Mouse (Mus musculus) kidney, adult 2 months (tissue): ENCODE data around the gene Edf1. TPM values are rescaled to one million over a fixed set of nuclear protein-coding genes. Genes with fewer than 3 reads are reported as not detected.

Experiments
- DNase-seq: peaks from one replicate; pipeline ENCODE4 v3.0.0; 2021
- H3K27ac ChIP-seq: fragments of 200-500 bp; 2 replicates; pipeline ENCODE4 v1.5.1; 2012; ENCODE audit warnings: low read depth, low read length, control low read depth, inconsistent platforms; ENCODE audit not compliant: insufficient read depth
- H3K27me3 ChIP-seq: fragments of 200-500 bp; replicated peaks from 2 replicates; pipeline ENCODE4 v1.6.1; 2012; ENCODE audit warnings: mild to moderate bottlenecking, moderate library complexity, low read length, inconsistent platforms; ENCODE audit not compliant: control insufficient read depth, insufficient read depth
- H3K36me3 ChIP-seq: fragments of 200-500 bp; 2 replicates; pipeline ENCODE4 v1.6.1; 2012; ENCODE audit warnings: mild to moderate bottlenecking, moderate library complexity, low read length, inconsistent platforms; ENCODE audit not compliant: control insufficient read depth, insufficient read depth
- H3K4me1 ChIP-seq: fragments of 200-500 bp; 2 replicates; pipeline ENCODE4 v1.6.1; 2011; ENCODE audit warnings: low read length; ENCODE audit not compliant: control insufficient read depth, insufficient read depth
- H3K4me3 ChIP-seq: fragments of 200-500 bp; 2 replicates; pipeline ENCODE4 v1.5.1; 2011; ENCODE audit warnings: mild to moderate bottlenecking, low read depth, low read length, control low read depth; ENCODE audit not compliant: insufficient read depth
- CTCF ChIP-seq: fragments of 200-500 bp; conservative IDR thresholded peaks from 2 replicates; pipeline ENCODE4 v1.5.1; 2011; ENCODE audit warnings: low read depth, mild to moderate bottlenecking, control low read depth, low read length, moderate library complexity, mixed read lengths; ENCODE audit not compliant: insufficient read depth, insufficient read length
- POLR2A ChIP-seq: fragments of 200-500 bp; IDR thresholded peaks from one replicate; pipeline ENCODE4 v1.6.1; 2011; ENCODE audit warnings: low read depth, low read length, control low read depth
- WGBS: fragments of 180-500 bp; shearing (Covaris S2); methylation state at CpG from one replicate; pipeline ENCODE4 v1.1.7; 2018; 5-methylcytosine and 5-hydroxymethylcytosine counted together
- polyA plus RNA-seq: library from polyadenylated mRNA; depleted of rRNA; stranded (reverse); fragments of >200 nt; gene quantifications from 2 replicates; pipeline ENCODE4 v1.2.3, GENCODE M21; 2012

The Edf1 gene
- polyA plus RNA-seq, 1 experiment, result 198 TPM

DNA sequence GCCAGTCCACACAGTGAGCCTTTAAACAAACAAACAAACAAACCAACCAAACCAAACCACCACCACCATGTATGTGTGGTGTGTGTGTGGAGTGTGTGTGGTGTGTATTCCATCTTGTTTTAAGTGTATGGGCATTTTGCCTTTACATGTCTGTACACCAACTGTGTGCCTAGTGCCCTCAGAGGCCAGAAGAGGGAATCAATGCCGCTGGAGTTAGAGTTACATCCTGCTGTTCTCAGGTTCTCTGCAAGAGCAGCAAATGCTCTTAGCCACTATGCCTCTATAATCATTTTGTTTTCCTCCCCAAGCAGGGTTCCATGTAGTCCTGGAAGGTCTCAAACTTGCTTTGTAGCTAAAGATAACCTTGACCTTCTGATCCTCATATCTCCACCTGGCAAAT is 1.4 kb upstream of the Edf1 start:
- 50% methylated on average over 1 of the region's 1 CpGs for WGBS
- Histone ChIP-seq H3K4me1 (peaks cover 8% of the 10 kb centered on the region), H3K27me3 (no peaks in the 10 kb centered on the region), H3K4me3 (no peak overlapping the region), H3K36me3 (no peaks in the 10 kb centered on the region), H3K27ac (no peak overlapping the region)
- no peak for DNase-seq
- TF ChIP-seq POLR2A (no peak), CTCF (no peak)

DNA sequence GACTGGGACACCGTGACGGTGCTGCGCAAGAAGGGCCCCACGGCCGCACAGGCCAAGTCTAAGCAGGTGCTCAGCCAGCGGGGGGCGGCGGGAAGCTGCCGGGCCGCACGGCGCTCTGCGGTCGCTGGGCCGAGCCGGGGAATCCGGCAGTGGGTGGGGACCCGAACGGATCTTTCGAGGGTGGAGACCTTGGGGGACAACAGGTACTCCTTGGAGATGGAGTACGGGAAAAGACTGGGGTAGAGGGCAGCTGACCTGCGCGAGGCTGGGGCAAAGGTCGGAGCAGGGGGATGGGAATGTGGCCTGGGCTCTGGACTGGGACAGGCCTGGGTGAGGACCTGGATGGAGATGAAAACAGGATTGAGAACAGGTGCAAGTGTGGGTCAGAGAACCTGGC is 315 bp downstream of the Edf1 start:
- no peaks in the 10 kb centered on the region for H3K36me3 ChIP-seq
- DNase-seq, result peak; percentile 77
- under 1% methylated on average over 24 of the region's 24 CpGs for WGBS

DNA sequence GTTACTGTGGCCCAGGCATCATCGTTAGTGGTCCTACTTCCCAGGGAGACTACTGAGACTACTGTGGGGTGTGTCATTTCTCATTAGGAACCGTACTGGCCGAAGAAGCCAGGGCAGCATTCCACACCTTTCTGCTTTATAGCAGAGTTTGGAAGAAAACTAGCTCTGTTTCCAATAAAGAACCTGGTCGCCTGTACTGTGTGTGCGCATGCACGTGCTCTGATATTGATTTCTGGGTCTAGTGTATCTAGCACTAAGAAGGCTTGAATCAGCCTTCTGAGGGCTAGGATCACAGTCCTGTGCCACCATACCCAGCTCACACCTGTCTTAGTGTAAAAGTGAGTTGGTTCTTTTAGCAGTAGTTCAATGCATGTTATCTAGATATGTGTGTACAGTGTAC is 1.1 kb downstream of the Edf1 start:
- no peak for DNase-seq
- WGBS, result 47% methylated on average over 6 of the region's 6 CpGs
- Histone ChIP-seq H3K4me1 (peaks cover 8% of the 10 kb centered on the region), H3K4me3 (peak overlapping the region; percentile 81), H3K36me3 (no peaks in the 10 kb centered on the region), H3K27me3 (no peaks in the 10 kb centered on the region), H3K27ac (no peak overlapping the region)
- TF ChIP-seq POLR2A, result no peak
- TF ChIP-seq CTCF, result no peak

More for the DNA sequence above, 315 bp downstream of the Edf1 start:
- Histone ChIP-seq H3K4me1 (peaks cover 8% of the 10 kb centered on the region), H3K4me3 (peak overlapping the region; percentile 81), H3K27me3 (no peaks in the 10 kb centered on the region), H3K27ac (peak overlapping the region; percentile 75)
- TF ChIP-seq POLR2A, result no peak
- TF ChIP-seq CTCF, result no peak

DNA sequence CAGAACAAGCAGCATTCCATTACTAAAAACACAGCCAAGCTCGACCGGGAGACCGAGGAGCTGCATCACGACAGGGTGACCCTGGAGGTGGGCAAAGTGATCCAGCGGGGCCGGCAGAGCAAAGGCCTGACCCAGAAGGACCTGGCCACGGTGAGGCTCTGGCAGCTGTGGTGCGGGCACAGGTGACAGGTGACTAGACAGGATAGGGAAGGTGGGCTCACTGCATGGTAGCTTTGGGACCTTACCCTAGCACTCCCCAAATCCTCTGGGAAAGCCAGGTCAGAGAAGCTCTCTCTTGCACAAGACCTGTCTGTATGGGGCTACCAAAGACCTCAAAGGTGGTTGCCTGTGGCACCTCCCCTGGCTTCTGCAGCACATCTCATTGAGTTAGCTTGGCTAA is 2.9 kb downstream of the Edf1 start:
- Histone ChIP-seq H3K4me3 (no peak overlapping the region), H3K36me3 (no peaks in the 10 kb centered on the region), H3K27me3 (no peaks in the 10 kb centered on the region), H3K27ac (no peak overlapping the region), H3K4me1 (peaks cover 8% of the 10 kb centered on the region)
- WGBS, result 51% methylated on average over 8 of the region's 8 CpGs
- TF ChIP-seq CTCF (no peak), POLR2A (no peak)
- no peak for DNase-seq

DNA sequence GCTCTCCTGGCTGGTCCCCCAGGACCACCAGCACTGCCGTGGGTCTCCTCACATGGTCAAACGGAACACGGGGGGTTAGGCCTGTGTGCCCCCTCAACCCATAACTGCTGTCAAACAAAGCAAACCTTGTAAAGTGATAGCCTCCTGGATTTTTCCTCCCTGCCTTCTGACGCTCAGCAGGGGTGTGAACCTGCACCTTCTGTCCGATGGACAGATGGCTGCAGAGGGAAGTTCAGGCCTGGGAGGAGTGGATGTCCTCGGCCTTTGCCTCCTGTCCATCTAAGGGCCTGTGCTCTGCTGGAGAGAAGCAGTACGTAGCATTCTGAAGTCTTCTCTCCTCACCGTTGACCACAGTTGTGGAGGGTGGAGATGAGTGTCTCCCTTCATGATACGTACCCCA is 4.3 kb downstream of the Edf1 start:
- WGBS, result 72% methylated on average over 9 of the region's 9 CpGs
- TF ChIP-seq POLR2A, result no peak
- TF ChIP-seq CTCF, result no peak
- no peaks in the 10 kb centered on the region for H3K27me3 ChIP-seq
- H3K36me3 ChIP-seq, result no peaks in the 10 kb centered on the region
- H3K4me1 ChIP-seq, result peaks cover 8% of the 10 kb centered on the region
- DNase-seq, result no peak
- no peak overlapping the region for H3K4me3 ChIP-seq
- H3K27ac ChIP-seq, result no peak overlapping the region

DNA sequence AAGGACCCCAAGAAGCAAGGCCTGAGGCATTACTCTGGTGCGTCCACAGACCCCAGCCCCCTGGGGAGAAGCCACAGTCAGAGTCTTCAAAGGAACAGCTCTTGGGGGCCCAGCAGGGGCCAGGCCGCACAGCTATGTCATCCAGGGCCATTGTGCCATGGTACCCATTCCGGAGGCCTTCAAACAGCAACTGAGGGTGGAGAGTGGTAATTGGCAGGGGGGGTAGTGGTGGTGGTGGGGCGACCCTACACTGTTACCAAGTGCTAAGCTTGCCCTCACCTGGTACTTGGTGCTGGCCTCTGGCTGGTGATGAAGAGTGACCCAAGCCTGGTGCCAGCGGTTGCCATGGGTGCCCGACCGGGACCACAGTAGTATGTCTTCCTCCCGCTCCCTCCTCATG is 8.1 kb downstream of the Edf1 start:
- no peak for DNase-seq
- Histone ChIP-seq H3K27me3 (no peaks in the 10 kb centered on the region), H3K4me1 (no peaks in the 10 kb centered on the region), H3K4me3 (no peak overlapping the region), H3K36me3 (no peaks in the 10 kb centered on the region), H3K27ac (no peak overlapping the region)
- WGBS, result 91% methylated on average over 8 of the region's 8 CpGs
- TF ChIP-seq CTCF (no peak), POLR2A (no peak)

DNA sequence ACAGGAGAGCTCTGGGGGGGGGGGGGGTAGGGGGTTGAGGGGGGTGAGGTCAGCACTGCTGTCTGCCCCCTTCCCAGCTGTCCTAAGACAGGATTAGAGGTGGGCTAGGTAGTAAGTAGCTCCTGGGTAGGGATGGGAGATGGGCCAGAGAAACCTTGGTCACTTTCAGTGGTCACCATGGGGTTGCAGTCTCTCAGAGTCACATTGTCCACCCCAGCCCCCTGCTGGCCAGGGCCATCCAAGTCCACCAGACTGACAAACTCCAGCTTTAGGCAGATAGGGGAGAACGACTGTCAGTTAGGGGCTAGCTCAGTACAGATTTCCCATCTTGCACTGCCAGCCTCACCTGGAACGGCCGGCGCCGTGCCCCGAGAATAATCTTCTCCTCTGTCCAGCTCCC is 8.9 kb downstream of the Edf1 start:
- Histone ChIP-seq H3K4me3 (no peak overlapping the region), H3K27me3 (no peaks in the 10 kb centered on the region), H3K4me1 (no peaks in the 10 kb centered on the region), H3K36me3 (no peaks in the 10 kb centered on the region), H3K27ac (no peak overlapping the region)
- no peak for DNase-seq
- 79% methylated on average over 6 of the region's 6 CpGs for WGBS
- no peak for TF ChIP-seq POLR2A
- 0 out of 2 replicates have a peak, but pooled peaks have one; percentile 25 for TF ChIP-seq CTCF

DNA sequence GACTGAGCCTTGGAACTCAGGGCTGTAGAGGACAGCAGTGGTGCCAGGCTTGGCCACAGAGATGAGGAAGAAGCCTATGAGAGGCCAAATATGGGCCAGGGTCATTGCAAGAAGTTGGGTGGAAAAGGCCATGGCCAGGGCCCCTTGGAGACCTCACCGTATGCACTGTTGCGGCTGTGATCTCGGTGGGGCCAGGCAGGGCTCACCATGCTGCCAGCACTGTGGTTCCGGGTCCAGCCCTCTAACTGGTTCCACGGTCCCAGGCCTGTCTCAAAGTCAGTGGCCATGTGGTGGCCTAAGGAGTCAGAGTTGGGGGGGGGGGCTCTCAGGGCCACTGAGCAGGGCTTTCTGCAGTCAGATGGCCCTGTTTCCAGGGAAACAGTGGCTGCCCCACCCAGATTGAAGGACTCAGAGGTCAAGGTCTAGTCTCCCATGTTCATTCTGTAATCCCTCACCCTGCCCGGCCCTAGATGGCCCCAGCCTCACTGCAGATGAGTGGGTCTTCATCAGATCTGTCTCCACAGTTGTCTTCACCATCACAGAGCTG is 10.9 kb downstream of the Edf1 start:
- no peak overlapping the region for H3K27ac ChIP-seq

More for the DNA sequence above, 10.9 kb downstream of the Edf1 start:
- H3K4me1 ChIP-seq, result no peaks in the 10 kb centered on the region
- H3K4me3 ChIP-seq, result no peak overlapping the region
- DNase-seq, result no peak
- no peaks in the 10 kb centered on the region for H3K36me3 ChIP-seq
- no peak for TF ChIP-seq POLR2A
- no peak for TF ChIP-seq CTCF
- no peaks in the 10 kb centered on the region for H3K27me3 ChIP-seq
- WGBS, result 74% methylated on average over 6 of the region's 6 CpGs
